Mouse (Mus musculus) adrenal gland, adult (tissue): ENCODE results near the gene Sp140.
"Not testable (repeated sequence)": the region's sequence is repeated elsewhere in the genome, so short reads cannot be mapped to it uniquely, and the experiment has no call there.

Experiments used
- DNase-seq, 2 experiments: peaks; one replicate each; pipeline ENCODE4 v3.0.0; 2022 to 2023; ENCODE audit warnings: low spot score in 1 of 2; ENCODE audit not compliant: inconsistent age in 2 of 2

Gene Sp140

GRCm38 (mm10) chr1:85600078-85600477 lies at the start of gene Sp140:
Gene Sp140, plus strand, starts transcription at chr1:85600378.
- not testable (repeated sequence) for DNase-seq

GRCm38 (mm10) chr1:85555261-85555660 lies 44.9 kb upstream of the Sp140 start:
- peak; percentile 11 to 46 for DNase-seq

- DNase-seq: peak in 1 of 2 experiments; percentile 34
Measured at GRCm38 (mm10) chr1:85573554-85573953, 26.6 kb upstream of the Sp140 start.

- DNase-seq: not testable (repeated sequence)
Measured at GRCm38 (mm10) chr1:85575376-85575775, 24.8 kb upstream of the Sp140 start, which contains the start of gene G530012D18Rik. Gene G530012D18Rik, plus strand, starts transcription at chr1:85575676.

GRCm38 (mm10) chr1:85578372-85579010 lies 21.7 kb upstream of the Sp140 start:
- peak in 1 of 2 experiments; percentile 30 for DNase-seq

- not testable (repeated sequence) for DNase-seq
Measured at GRCm38 (mm10) chr1:85579199-85580147, 20.7 kb upstream of the Sp140 start.

GRCm38 (mm10) chr1:85580148-85580534 lies 20.0 kb upstream of the Sp140 start:
- DNase-seq: not testable (repeated sequence)

- DNase-seq: not testable (repeated sequence)
Measured at GRCm38 (mm10) chr1:85580578-85580977, 19.6 kb upstream of the Sp140 start.

- peak in 1 of 2 experiments; percentile 56 for DNase-seq
Measured at GRCm38 (mm10) chr1:85581518-85581917, 18.7 kb upstream of the Sp140 start.

GRCm38 (mm10) chr1:85588697-85589096 lies 11.5 kb upstream of the Sp140 start:
- DNase-seq: peak in 1 of 2 experiments; percentile 20

- not testable (repeated sequence) for DNase-seq
Measured at GRCm38 (mm10) chr1:85592526-85592925, 7.7 kb upstream of the Sp140 start.

GRCm38 (mm10) chr1:85598271-85599012 lies 1.7 kb upstream of the Sp140 start, which contains the start of gene Sp110:
Gene Sp110, minus strand, starts transcription at chr1:85598817.
- peak in 1 of 2 experiments; percentile 57 for DNase-seq

GRCm38 (mm10) chr1:85600794-85601193 lies 616 bp downstream of the Sp140 start:
- DNase-seq: peak; percentile 34 to 77

GRCm38 (mm10) chr1:85604341-85604740 lies 4.2 kb downstream of the Sp140 start:
- DNase-seq: peak in 1 of 2 experiments; percentile 26

- DNase-seq: not testable (repeated sequence)
Measured at GRCm38 (mm10) chr1:85608361-85608760, 8.2 kb downstream of the Sp140 start.

GRCm38 (mm10) chr1:85610581-85610980 lies 10.4 kb downstream of the Sp140 start:
- peak in 1 of 2 experiments; percentile 47 for DNase-seq

- DNase-seq: not testable (repeated sequence)
Measured at GRCm38 (mm10) chr1:85615096-85615495, 14.9 kb downstream of the Sp140 start.

GRCm38 (mm10) chr1:85615819-85616218 lies 15.6 kb downstream of the Sp140 start:
- not testable (repeated sequence) for DNase-seq

- not testable (repeated sequence) for DNase-seq
Measured at GRCm38 (mm10) chr1:85617161-85617560, 17.0 kb downstream of the Sp140 start.

- peak in 1 of 2 experiments; percentile 16 for DNase-seq
Measured at GRCm38 (mm10) chr1:85618689-85619088, 18.5 kb downstream of the Sp140 start.

GRCm38 (mm10) chr1:85636936-85637335 lies 36.8 kb downstream of the Sp140 start:
- not testable (repeated sequence) for DNase-seq
